Mouse (Mus musculus): ENCODE measurements at regions not wholly inside any gene's neighbourhood (a gene's known extent, or its start where the extent isn't known, plus 50 kb on each side); places are given as distances from the start of the nearest gene placed in this dataset.

GRCm38 (mm10) chr15:54677660-54678059 lies 793.0 kb downstream of the Gm7489 start:
- peak in 1 of 2 experiments; percentile 7 for DNase-seq
- intact Hi-C loops (cut with DNase I): no loop called here

Data from heart, postnatal 14 days (tissue).